Mouse (Mus musculus) duodenum, adult 2 months (tissue): ENCODE measurements around the gene Ugt1a6b. TPM values are rescaled to one million over a fixed set of nuclear protein-coding genes. Genes with fewer than 3 reads are reported as not detected.

Experiments used
- polyA plus RNA-seq: library from polyadenylated mRNA; depleted of rRNA; stranded (reverse); fragments of >200 nt; gene quantifications from 2 replicates; pipeline ENCODE4 v1.2.3, GENCODE M21; 2012; ENCODE audit warnings: low replicate concordance; rRNA removed

The Ugt1a6b gene
- polyA plus RNA-seq = 1.3 and 3.3 TPM in 2 replicates

DNA sequence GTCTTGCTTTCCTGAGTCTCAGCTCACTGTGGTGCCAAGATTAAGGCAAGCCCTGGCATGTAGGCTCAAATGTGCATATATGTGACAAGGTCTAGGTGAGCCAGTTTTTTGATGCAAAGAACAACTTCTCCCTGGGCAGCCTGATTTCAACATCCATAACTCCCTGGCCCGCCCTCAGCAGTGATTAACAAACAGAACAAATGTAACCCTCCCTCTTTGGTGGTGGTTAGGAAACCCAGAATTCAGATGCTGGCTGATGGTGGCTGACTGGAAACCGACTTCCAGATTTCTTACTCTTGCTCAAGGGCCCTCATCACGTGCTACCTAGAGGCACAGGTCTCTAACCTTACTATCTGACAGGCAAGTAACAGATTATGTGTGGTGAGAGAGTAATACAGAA is at the start of gene Ugt1a6b:
TSS of gene Ugt1a6b (plus strand) at position 234 of the 400 bp plus-strand sequence.

DNA sequence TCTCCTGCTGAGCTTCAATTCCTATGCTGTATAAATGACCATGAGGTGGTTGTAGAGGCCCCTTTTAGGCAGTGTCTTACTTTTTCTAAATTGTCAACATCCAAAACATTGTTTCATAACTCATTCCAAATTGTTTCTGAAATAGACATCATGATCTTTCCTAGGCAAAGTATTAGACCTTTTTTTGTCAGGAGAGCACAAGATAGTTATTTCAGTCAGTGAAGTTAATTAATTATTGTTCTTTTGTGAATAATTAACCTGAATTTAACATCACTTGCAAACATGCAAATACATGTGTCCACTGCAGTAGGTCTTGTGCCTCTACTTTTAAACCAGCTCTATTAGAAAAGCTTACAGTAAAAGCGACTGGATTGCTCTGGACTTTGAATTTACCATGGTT is 48.0 kb upstream of the Ugt1a6b start, which contains the start of gene Ugt1a10:
TSS of gene Ugt1a10 (plus strand) at position 301 of the 400 bp plus-strand sequence.

DNA sequence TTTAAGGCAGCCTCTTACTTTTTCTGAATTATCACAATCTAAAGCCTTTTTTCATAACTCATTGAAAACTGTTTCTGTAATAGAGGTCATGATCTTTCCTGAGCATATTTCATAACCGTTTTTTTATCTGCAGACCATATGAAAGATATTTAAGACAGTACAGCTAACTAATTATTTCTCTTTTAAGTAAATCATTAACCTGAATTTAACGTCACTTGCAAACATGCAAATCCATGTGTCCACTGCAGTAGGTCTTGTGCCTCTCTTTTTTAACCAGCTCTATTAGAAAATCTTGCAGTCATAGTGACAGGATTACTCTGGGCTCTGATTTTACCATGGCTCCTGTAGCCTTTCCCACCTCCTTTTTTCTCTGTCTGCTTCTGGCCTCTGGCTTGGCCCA is 32.6 kb upstream of the Ugt1a6b start, which contains the start of gene Ugt1a9:
TSS of gene Ugt1a9 (plus strand) at position 306 of the 400 bp plus-strand sequence.

DNA sequence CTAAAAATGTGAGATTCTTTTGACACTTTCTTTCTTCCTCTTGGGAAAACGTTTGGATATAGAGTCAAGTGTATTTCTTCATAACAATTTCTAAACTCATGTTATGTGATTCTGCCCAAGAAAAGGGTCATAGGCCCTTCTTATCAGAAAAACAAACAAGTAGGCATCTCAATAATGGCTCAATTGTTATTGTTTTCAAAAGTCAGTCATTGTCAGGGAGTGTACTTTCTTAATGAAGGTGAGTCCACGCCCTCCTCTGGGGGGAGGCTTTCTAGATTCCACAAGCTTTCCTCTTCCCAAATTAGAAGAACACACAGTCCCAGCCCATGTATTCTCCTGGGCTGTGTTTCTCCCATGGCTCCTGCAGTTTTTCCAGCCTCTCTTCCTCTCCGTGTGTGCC is 15.5 kb upstream of the Ugt1a6b start, which contains the start of gene Ugt1a8:
TSS of gene Ugt1a8 (plus strand) at position 301 of the 400 bp plus-strand sequence.

DNA sequence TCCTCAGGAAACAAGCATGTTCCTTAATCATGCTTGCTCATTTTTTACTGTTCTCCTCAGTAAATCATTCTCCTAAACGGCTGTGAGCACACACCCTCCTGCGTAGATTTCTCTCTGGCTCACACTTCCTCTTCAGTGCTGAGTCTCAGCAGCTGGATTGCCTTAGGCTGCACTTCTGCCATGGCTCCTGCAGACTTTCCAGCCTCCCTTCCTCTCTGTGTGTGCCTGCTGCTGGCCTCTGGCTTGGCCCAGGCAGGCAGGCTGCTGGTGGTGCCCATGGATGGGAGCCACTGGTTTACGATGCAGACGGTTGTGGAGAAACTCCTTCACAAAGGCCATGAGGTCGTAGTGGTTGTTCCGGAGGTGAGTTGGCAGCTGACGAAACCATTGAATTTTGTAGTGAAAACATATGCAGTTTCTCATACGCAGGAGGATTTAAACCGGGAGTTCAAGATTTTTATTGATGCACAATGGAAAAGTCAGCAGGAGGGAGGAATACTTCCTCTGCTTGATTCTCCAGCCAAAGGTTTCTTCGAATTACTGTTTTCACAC is 8.0 kb upstream of the Ugt1a6b start, which contains the start of gene Ugt1a7c:
TSS of gene Ugt1a7c (plus strand) at position 122 of the 552 bp plus-strand sequence.

DNA sequence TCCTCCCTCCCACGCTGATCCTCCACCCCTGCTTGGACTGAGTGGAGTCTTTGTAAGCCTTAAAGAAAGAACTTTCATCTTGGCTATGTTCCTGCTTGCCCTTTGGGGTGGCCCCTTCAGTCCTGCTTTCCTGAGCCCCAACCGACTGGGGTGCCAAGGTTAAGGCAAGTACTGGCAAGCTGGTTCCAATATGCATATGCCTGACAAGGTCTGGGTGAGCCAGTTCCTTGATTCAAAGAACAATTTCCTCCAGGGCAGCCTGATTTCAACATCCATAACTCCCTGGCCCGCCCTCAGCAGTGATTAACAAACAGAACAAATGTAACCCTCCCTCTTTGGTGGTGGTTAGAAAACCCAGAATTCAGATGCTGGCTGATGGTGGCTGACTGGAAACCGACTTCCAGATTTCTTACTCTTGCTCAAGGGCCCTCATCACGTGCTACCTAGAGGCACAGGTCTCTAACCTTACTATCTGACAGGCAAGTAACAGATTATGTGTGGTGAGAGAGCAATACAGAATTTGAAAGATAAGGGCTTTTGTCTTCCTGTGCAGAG is 31.5 kb downstream of the Ugt1a6b start, which contains the start of gene Ugt1a6a:
TSS of gene Ugt1a6a (plus strand) at position 353 of the 555 bp plus-strand sequence.

DNA sequence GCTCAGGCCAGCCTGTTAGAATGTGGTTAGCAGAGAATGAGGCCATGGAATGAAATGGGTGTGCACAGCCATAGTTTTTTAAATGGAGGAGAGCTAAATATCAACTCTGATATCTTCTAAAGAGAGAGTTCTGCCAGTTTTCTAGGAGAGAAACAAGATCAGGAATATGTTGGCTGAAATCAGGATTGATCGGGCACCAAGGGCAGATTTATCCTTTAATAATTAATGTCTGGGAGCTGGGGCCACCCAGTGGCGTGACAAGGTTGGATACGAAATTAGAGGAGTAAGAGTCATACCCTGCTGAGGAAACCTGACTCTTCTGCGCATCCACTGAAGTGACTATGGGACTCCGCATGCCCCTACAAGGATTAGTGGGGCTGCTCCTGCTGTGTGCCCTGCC is 62.7 kb downstream of the Ugt1a6b start, which contains the start of gene Ugt1a5:
TSS of gene Ugt1a5 (plus strand) at position 302 of the 400 bp plus-strand sequence.

DNA sequence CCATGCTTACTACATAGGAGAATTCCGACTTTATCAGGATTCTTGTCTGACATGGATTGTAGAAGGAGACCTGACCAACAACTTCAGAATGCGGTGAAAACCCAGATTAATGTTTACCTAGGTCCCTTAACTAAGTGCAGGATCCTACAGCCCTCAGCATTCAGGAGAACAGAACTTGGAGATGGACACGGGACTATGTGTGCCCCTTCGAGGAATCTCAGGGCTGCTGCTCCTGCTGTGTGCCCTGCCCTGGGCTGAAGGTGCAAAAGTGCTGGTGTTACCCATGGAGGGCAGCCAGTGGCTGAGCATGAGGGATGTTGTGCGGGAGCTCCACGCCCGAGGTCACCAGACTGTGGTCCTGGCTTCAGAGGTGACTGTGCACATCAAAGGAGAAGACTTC is 97.4 kb downstream of the Ugt1a6b start, which contains the start of gene Ugt1a2:
TSS of gene Ugt1a2 (plus strand) at position 146 of the 400 bp plus-strand sequence.

DNA sequence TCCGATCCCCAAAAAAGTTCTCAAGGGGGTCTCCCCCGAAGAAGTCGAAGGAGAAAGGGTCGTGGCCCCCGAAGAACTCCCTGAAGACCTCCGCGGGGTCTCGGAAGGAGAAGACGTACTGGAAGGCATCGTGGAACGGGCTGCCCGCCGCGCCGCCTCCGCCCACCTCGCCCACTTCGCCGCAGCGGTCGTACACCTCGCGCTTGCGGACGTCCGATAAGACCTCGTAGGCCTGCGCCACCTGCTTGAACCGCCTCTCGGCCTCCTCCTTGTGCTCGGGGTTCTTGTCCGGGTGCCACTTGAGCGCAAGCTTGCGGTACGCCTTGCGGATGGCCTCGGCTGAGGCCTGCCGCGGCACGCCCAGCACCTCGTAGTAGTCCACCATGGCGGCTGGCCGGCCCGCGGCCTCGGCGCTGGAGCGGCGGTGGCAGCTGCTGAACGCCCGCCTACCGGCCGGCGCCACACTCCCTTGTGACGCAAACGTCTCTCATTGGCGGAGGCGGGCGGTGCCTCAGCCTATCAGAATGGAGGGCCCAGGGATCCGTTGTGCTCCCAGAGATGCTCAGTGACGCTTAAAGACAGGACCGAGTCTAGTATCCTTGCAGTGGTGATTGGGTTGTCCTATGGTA is 102.4 kb downstream of the Ugt1a6b start, which contains the start of gene Dnajb3:
TSS of gene Dnajb3 (minus strand) at position 489 of the 629 bp plus-strand sequence.

DNA sequence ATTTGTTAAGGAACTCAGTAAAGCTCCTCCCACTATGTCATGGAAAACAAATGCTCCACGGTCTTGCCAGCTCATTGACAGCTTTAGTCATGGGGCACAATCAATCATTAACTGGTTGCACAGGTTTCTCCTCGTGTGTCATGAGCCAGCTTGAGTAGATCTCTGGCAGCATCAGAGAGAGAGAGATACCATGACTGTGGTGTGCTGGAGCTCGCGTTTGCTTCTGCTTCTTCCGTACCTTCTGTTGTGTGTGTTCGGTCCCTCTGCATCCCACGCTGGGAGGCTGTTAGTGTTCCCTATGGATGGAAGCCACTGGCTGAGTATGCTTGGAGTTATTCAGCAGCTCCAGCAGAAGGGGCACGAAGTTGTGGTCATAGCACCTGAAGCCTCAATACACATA is 108.8 kb downstream of the Ugt1a6b start, which contains the start of gene Ugt1a1:
TSS of gene Ugt1a1 (plus strand) at position 148 of the 400 bp plus-strand sequence.

DNA sequence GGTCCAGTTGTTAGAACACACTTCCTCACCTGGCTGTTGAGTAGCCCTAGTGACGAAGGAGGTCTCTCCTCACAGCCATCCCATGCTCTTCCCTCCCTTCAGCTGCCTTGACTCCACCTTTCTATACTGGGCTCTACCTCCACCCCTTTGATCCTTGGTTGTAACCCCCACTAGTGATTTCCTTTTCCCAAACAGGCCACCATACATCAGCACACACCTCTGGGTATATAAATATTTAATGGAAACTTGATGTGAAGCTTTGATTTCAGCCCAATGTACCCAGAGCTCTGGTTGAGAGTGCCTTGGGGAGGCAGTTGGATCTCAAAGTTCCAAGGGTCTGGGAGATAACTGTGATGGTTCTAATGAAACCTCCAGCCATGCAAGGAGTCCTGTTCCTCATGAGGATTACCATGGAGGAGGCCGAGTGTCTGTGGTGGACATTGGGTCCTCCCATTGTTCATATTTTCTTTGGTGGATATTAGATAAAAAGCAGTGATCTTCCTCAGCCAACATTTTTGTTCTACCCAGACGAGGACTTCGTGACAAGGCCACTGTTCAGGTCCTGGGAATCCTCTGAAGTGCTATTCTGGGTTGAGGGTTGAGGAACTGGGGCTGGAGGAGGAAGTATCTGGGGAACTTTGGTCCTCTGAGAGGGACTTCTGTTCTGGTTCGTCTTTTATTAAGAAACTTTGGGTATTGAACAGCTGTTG is 123.8 kb downstream of the Ugt1a6b start, which contains the start of gene Mroh2a:
TSS of gene Mroh2a (plus strand) at position 317 of the 710 bp plus-strand sequence.

Other genes starting within 250 kb of the Ugt1a6b start
- gene Dgkd, start 250.0 kb upstream of the Ugt1a6b start, polyA plus RNA-seq = 24.4 and 36.8 TPM in 2 replicates
- 4.0 and 4.7 TPM in 2 replicates for gene Usp40, start 94.7 kb upstream of the Ugt1a6b start, polyA plus RNA-seq
- gene Ugt1a10, start 47.9 kb upstream of the Ugt1a6b start, polyA plus RNA-seq = 0.25 TPM in 1 of 2 replicates, not detected in the other
- gene Ugt1a9, start 32.5 kb upstream of the Ugt1a6b start, polyA plus RNA-seq = 0.92 and 8.7 TPM in 2 replicates
- gene Ugt1a8, start 15.4 kb upstream of the Ugt1a6b start, polyA plus RNA-seq = not detected in 2 replicates
- 104 and 175 TPM in 2 replicates for gene Ugt1a7c, start 8.2 kb upstream of the Ugt1a6b start, polyA plus RNA-seq
- gene Ugt1a6a, start 31.6 kb downstream of the Ugt1a6b start, polyA plus RNA-seq = 4.3 and 60.7 TPM in 2 replicates
- 0.40 TPM in 1 of 2 replicates, not detected in the other for gene Ugt1a5, start 62.8 kb downstream of the Ugt1a6b start, polyA plus RNA-seq
- gene Ugt1a2, start 97.3 kb downstream of the Ugt1a6b start, polyA plus RNA-seq = 0.14 and 0.18 TPM in 2 replicates
- gene Dnajb3, start 102.5 kb downstream of the Ugt1a6b start, polyA plus RNA-seq = 0.47 and 4.9 TPM in 2 replicates
- gene Ugt1a1, start 108.7 kb downstream of the Ugt1a6b start, polyA plus RNA-seq = 44.3 and 111 TPM in 2 replicates
- 0.20 and 0.60 TPM in 2 replicates for gene Mroh2a, start 123.7 kb downstream of the Ugt1a6b start, polyA plus RNA-seq
- gene Hjurp, start 174.4 kb downstream of the Ugt1a6b start, polyA plus RNA-seq = 22.2 and 37.6 TPM in 2 replicates
- not detected in 2 replicates for gene Trpm8, start 174.4 kb downstream of the Ugt1a6b start, polyA plus RNA-seq